Mouse (Mus musculus) urinary bladder, postnatal 4 days (tissue): Measurements from ENCODE around the gene Zfp13.
"Not testable (repeated sequence)": the region's sequence is repeated elsewhere in the genome, so short reads cannot be mapped to it uniquely, and the experiment has no call there.

ENCODE experiments used
- DNase-seq, 2 experiments: peaks; one replicate each; pipeline ENCODE4 v3.0.0; 2021 to 2022; ENCODE audit warnings: low spot score in 2 of 2

Gene Zfp13

DNA sequence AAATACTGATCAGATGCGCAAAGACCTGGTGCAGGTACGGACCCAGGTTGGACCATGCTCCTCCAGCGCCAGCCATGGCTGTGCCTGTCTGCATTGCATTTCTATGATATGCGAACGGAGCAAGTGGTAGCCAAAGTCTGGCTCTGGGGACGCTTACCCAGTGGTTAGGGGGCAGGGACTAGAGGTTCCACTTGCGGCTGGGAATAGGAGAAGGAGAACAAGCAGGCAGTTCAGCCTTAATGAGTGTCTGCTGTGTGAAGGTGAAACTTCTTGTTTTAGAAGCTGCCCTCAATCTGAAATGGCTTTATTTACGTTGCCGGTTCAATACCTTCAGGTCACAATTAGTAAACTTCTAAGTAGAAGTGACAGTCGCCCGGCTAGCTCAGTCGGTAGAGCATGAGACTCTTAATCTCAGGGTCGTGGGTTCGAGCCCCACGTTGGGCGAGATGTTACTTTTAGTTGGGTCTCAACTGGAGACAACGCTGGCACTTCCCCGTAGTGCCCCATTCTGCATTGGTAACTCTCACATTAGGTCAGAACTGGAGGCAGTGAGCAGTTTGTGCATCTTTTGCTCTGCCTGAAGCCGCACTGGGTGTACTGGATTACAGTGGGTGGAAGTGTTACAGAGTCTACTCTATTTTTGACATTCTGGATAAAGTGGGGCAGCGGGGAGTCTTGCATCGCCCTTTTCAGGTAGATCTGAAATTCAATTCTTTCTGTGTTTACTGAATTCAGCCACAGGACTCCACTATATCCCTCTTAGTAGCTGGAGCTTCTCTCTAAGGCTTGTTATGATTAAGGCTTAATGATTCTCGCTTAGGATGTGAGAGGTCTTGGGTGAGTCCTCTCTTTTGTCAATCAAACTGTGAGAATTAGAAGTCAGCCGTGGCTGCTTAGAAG lies 65.4 kb downstream of the Zfp13 start:
- not testable (repeated sequence) for DNase-seq

DNA sequence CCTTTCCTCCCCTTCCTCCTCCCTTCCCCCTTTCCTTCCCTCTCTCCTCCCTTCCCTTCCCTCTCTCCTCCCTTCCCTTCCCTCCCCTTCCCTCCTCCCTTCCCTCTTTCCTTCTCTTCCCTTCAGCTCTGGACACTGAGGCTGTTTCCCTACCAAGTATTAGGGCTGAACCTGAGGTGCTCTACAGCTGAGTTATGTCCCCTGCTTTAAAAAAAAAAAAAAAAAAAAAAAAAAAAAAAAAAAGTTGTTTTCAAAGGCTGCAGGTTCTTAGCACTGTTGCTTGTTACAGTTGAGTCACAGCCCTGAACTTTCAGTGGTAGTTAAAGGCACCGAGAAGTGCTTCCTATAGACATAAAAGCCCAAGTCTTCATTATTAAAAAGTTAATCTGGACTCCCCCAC lies 67.9 kb downstream of the Zfp13 start:
- not testable (repeated sequence) for DNase-seq
